Mouse (Mus musculus) lung, postnatal 0 days (tissue): ENCODE data around the gene Kcnh1. TPM values are rescaled to one million over a fixed set of nuclear protein-coding genes. Genes with fewer than 3 reads are reported as not detected.
A peak's percentile ranks its signal among the peaks of the same experiment; 100 is the strongest.

Source experiments
- ATAC-seq: fragments of 200-750 bp; cut with Nextera tagmentation; 2 replicates; pipeline ENCODE4 v1.8.0; 2017; ENCODE audit warnings: moderate library complexity
- DNase-seq: peaks from one replicate; pipeline ENCODE4 v3.0.0-alpha.2; 2016; ENCODE audit warnings: low spot score
- H3K27ac ChIP-seq: fragments of 300-500 bp; sonication (generic); 2 replicates; pipeline ENCODE4 v1.5.1; 2014; ENCODE audit warnings: antibody characterized with exemption, mild to moderate bottlenecking, low read length, mixed read lengths
- H3K27me3 ChIP-seq: fragments of 300-500 bp; sonication (generic); replicated peaks from 2 replicates; pipeline ENCODE4 v1.6.1; 2014; ENCODE audit warnings: low read length, mixed read lengths; ENCODE audit not compliant: insufficient read depth
- H3K36me3 ChIP-seq: fragments of 300-500 bp; sonication (generic); 2 replicates; pipeline ENCODE4 v1.6.1; 2014; ENCODE audit warnings: low read length, mixed read lengths; ENCODE audit not compliant: insufficient read depth
- H3K4me1 ChIP-seq: fragments of 300-500 bp; sonication (generic); 2 replicates; pipeline ENCODE4 v1.6.1; 2014; ENCODE audit warnings: antibody characterized with exemption, low read depth, low read length, mixed read lengths; ENCODE audit not compliant: insufficient read depth
- H3K4me2 ChIP-seq: fragments of 300-500 bp; sonication (generic); replicated peaks from 2 replicates; pipeline ENCODE4 v1.6.1; 2014; ENCODE audit warnings: low read depth, mild to moderate bottlenecking, low read length, moderate library complexity, mixed read lengths
- H3K4me3 ChIP-seq: fragments of 300-500 bp; sonication (generic); 2 replicates; pipeline ENCODE4 v1.5.1; 2014; ENCODE audit warnings: low read depth, low read length
- H3K9ac ChIP-seq: fragments of 300-500 bp; sonication (generic); replicated peaks from 2 replicates; pipeline ENCODE4 v1.6.1; 2014; ENCODE audit warnings: low read depth, mild to moderate bottlenecking
- H3K9me3 ChIP-seq: fragments of 300-500 bp; sonication (generic); 2 replicates; pipeline ENCODE4 v1.6.1; 2016; ENCODE audit warnings: low read length, mixed read lengths
- CTCF ChIP-seq: IDR thresholded peaks from 2 replicates; pipeline ENCODE4 v1.5.1; 2016; ENCODE audit warnings: antibody characterized with exemption, mild to moderate bottlenecking
- EP300 ChIP-seq: IDR thresholded peaks from 2 replicates; pipeline ENCODE4 v1.6.1; 2016; ENCODE audit warnings: antibody characterized with exemption, mild to moderate bottlenecking, control low read depth
- WGBS: fragments of 180-500 bp; shearing (Covaris S2); extraction: QIAGEN DNeasy Blood & Tissue Kit; methylation state at CpG from one replicate; pipeline ENCODE4 v1.1.7; 2014; 5-methylcytosine and 5-hydroxymethylcytosine counted together
- polyA plus RNA-seq: library from polyadenylated mRNA; unstranded; fragments of >200 nt; fragmentation: Nextera tagmentation; extraction: Ambion mirVana; gene quantifications from 2 replicates; pipeline ENCODE4 v1.2.1, GENCODE M21; 2015

Kcnh1 gene
- polyA plus RNA-seq, 1 experiment from 2014 or later: 4.4 TPM

DNA sequence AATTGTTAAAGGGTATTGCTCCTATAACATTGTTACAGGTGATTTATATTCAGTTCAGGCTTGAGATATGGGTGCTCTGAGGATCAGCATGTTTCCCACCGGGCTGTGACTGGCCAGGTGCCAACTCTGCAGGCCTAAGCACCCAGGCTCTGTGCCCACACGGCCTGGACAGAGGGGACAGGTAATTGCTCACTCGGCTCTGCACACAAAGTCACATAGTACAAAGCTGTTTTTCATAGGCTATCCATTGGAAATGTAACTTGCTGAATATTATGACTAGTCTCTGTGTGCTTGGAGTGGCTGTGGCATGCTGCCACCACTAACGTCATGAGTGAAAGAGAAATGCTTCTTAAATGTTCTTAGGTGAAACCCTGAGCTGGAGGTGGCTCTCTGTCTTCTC lies 210.4 kb downstream of the Kcnh1 start:
- H3K4me1 ChIP-seq: no peaks in the 10 kb centered on the region
- H3K27me3 ChIP-seq: no peaks in the 10 kb centered on the region
- no peak overlapping the region for H3K9ac ChIP-seq
- H3K36me3 ChIP-seq: no peaks in the 10 kb centered on the region
- no peak for ATAC-seq
- WGBS: 26% methylated on average over 4 of the region's 4 CpGs
- H3K4me2 ChIP-seq: no peak overlapping the region
- no peak overlapping the region for H3K27ac ChIP-seq
- TF ChIP-seq CTCF: no peak
- TF ChIP-seq EP300: no peak
- H3K9me3 ChIP-seq: no peaks in the 10 kb centered on the region
- peak; percentile 12 for DNase-seq
- H3K4me3 ChIP-seq: no peak overlapping the region

GRCm38 (mm10) chr1:192402911-192403704 lies 212.5 kb downstream of the Kcnh1 start:
- H3K4me1 ChIP-seq: no peaks in the 10 kb centered on the region
- no peak overlapping the region for H3K9ac ChIP-seq
- TF ChIP-seq CTCF (no peak), EP300 (no peak)
- WGBS: 72% methylated on average over 8 of the region's 8 CpGs
- DNase-seq: no peak
- no peak overlapping the region for H3K4me3 ChIP-seq
- H3K27me3 ChIP-seq: no peaks in the 10 kb centered on the region
- no peak overlapping the region for H3K27ac ChIP-seq
- H3K4me2 ChIP-seq: no peak overlapping the region
- no peak for ATAC-seq
- H3K36me3 ChIP-seq: no peaks in the 10 kb centered on the region
- no peaks in the 10 kb centered on the region for H3K9me3 ChIP-seq

GRCm38 (mm10) chr1:192405136-192405535 lies 214.6 kb downstream of the Kcnh1 start:
- H3K27me3 ChIP-seq: no peaks in the 10 kb centered on the region
- H3K9ac ChIP-seq: no peak overlapping the region
- DNase-seq (no peak), ATAC-seq (no peak)
- H3K36me3 ChIP-seq: no peaks in the 10 kb centered on the region
- H3K4me2 ChIP-seq: no peak overlapping the region
- TF ChIP-seq CTCF (no peak), EP300 (no peak)
- H3K9me3 ChIP-seq: no peaks in the 10 kb centered on the region
- 77% methylated on average over 4 of the region's 4 CpGs for WGBS
- no peak overlapping the region for H3K27ac ChIP-seq
- no peaks in the 10 kb centered on the region for H3K4me1 ChIP-seq
- no peak overlapping the region for H3K4me3 ChIP-seq

DNA sequence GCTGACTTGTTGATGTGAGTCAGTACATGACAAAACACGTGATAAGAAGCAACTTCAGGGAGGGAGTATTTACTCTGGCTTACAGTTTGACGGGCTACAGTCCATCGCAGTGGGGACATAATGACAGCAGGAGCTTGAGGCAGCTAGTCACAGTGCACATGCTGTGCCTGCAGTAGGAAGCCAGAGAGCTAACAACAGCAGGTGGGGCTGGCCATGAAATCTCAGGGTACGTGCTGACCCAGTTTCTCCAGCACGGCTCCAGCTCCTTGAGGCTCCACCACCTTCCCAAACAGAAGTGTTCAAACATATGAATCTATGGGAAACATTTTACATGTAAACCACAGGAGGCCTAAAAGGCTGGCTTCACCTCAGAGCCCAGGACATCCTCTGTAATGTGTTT lies 216.0 kb downstream of the Kcnh1 start:
- no peak for TF ChIP-seq EP300
- TF ChIP-seq CTCF: no peak
- no peaks in the 10 kb centered on the region for H3K4me1 ChIP-seq
- 75% methylated on average over 5 of the region's 5 CpGs for WGBS
- no peaks in the 10 kb centered on the region for H3K27me3 ChIP-seq
- H3K36me3 ChIP-seq: no peaks in the 10 kb centered on the region
- no peak overlapping the region for H3K4me3 ChIP-seq
- ATAC-seq (no peak), DNase-seq (no peak)
- H3K27ac ChIP-seq: no peak overlapping the region
- no peak overlapping the region for H3K4me2 ChIP-seq
- H3K9me3 ChIP-seq: no peaks in the 10 kb centered on the region
- H3K9ac ChIP-seq: no peak overlapping the region

- no peak overlapping the region for H3K27ac ChIP-seq
- ATAC-seq (no peak), DNase-seq (no peak)
- no peaks in the 10 kb centered on the region for H3K27me3 ChIP-seq
- TF ChIP-seq EP300: no peak
- no peak for TF ChIP-seq CTCF
- no peak overlapping the region for H3K4me3 ChIP-seq
- 32% methylated on average over 3 of the region's 3 CpGs for WGBS
- no peak overlapping the region for H3K9ac ChIP-seq
- no peaks in the 10 kb centered on the region for H3K4me1 ChIP-seq
- H3K9me3 ChIP-seq: no peaks in the 10 kb centered on the region
- H3K4me2 ChIP-seq: no peak overlapping the region
- H3K36me3 ChIP-seq: no peaks in the 10 kb centered on the region
Observed at GRCm38 (mm10) chr1:192415813-192416212, 225.2 kb downstream of the Kcnh1 start.

- Histone ChIP-seq H3K4me2 (no peak overlapping the region), H3K27ac (no peak overlapping the region), H3K9ac (no peak overlapping the region), H3K9me3 (no peaks in the 10 kb centered on the region), H3K27me3 (no peaks in the 10 kb centered on the region), H3K36me3 (no peaks in the 10 kb centered on the region), H3K4me3 (no peak overlapping the region), H3K4me1 (no peaks in the 10 kb centered on the region)
- 74% methylated on average over 9 of the region's 9 CpGs for WGBS
- ATAC-seq (no peak), DNase-seq (no peak)
- no peak for TF ChIP-seq CTCF
- TF ChIP-seq EP300: no peak
Observed at GRCm38 (mm10) chr1:192416241-192416821, 225.8 kb downstream of the Kcnh1 start.
